Mouse (Mus musculus) lung, embryonic 16.5 days (tissue): ENCODE data around the gene Plin5. TPM values are rescaled to one million over a fixed set of nuclear protein-coding genes. Genes with fewer than 3 reads are reported as not detected.
A peak's percentile ranks its signal among the peaks of the same experiment; 100 is the strongest.

Source experiments
- ATAC-seq: fragments of 200-750 bp; cut with Nextera tagmentation; 2 replicates; pipeline ENCODE4 v1.8.0; 2017; ENCODE audit warnings: low read depth, mild to moderate bottlenecking, moderate library complexity
- H3K27ac ChIP-seq: fragments of 300-500 bp; sonication (generic); 2 replicates; pipeline ENCODE4 v1.5.1; 2014; ENCODE audit warnings: mild to moderate bottlenecking, control low read depth, low read length
- H3K27me3 ChIP-seq: fragments of 300-500 bp; sonication (generic); 2 replicates; pipeline ENCODE4 v1.6.1; 2014; ENCODE audit warnings: low read depth, low read length, mixed read lengths; ENCODE audit not compliant: control insufficient read depth, insufficient read depth
- H3K36me3 ChIP-seq: fragments of 300-500 bp; sonication (generic); 2 replicates; pipeline ENCODE4 v1.6.1; 2014; ENCODE audit warnings: low read length; ENCODE audit not compliant: control insufficient read depth, insufficient read depth
- H3K4me1 ChIP-seq: fragments of 300-500 bp; sonication (generic); replicated peaks from 2 replicates; pipeline ENCODE4 v1.6.1; 2014; ENCODE audit warnings: low read length, mixed read lengths; ENCODE audit not compliant: control insufficient read depth, insufficient read depth
- H3K4me2 ChIP-seq: fragments of 300-500 bp; sonication (generic); 2 replicates; pipeline ENCODE4 v1.6.1; 2014; ENCODE audit warnings: low read depth, low read length, control low read depth
- H3K4me3 ChIP-seq: fragments of 300-500 bp; sonication (generic); 2 replicates; pipeline ENCODE4 v1.5.1; 2014; ENCODE audit warnings: mild to moderate bottlenecking, low read length, control low read depth
- H3K9ac ChIP-seq: fragments of 300-500 bp; sonication (generic); 2 replicates; pipeline ENCODE4 v1.6.1; 2014; ENCODE audit warnings: low read length, control low read depth
- H3K9me3 ChIP-seq: fragments of 300-500 bp; sonication (generic); 2 replicates; pipeline ENCODE4 v1.6.1; 2016; ENCODE audit warnings: low read length; ENCODE audit not compliant: control insufficient read depth
- WGBS: fragments of 180-500 bp; shearing (Covaris S2); extraction: QIAGEN DNeasy Blood & Tissue Kit; methylation state at CpG from one replicate; pipeline ENCODE4 v1.1.7; 2014; 5-methylcytosine and 5-hydroxymethylcytosine counted together
- polyA plus RNA-seq: library from polyadenylated mRNA; unstranded; fragments of >200 nt; fragmentation: Nextera tagmentation; extraction: Ambion mirVana; gene quantifications from 2 replicates; pipeline ENCODE4 v1.2.1, GENCODE M21; 2015

Plin5 gene
- polyA plus RNA-seq, 1 experiment from 2014 or later: 1.3 TPM

DNA sequence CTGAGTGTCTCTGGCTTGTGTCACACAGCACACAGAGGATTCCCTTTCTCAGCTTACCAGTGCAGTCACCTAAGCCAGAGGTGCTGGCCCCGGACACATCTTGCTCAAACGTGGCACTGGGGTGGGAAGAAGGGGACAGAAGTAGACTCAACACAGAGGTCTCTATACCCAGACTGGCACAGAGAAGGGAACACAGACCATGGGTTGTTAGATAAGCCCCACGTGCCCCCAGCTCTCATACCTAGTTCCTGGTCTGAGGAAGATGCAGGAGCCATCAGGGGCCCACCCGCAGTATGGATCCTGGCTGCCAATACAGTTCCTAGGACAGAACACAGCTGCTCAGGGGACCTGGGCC, 7.9 kb upstream of the Plin5 start:
- Histone ChIP-seq H3K4me3 (no peak overlapping the region), H3K4me2 (no peak overlapping the region), H3K9me3 (peaks cover 8% of the 10 kb centered on the region), H3K27ac (no peak overlapping the region), H3K4me1 (peaks cover 8% of the 10 kb centered on the region), H3K36me3 (no peaks in the 10 kb centered on the region), H3K9ac (no peak overlapping the region), H3K27me3 (peaks cover 35% of the 10 kb centered on the region)
- WGBS: 79% methylated on average over 4 of the region's 4 CpGs
- no peak for ATAC-seq

DNA sequence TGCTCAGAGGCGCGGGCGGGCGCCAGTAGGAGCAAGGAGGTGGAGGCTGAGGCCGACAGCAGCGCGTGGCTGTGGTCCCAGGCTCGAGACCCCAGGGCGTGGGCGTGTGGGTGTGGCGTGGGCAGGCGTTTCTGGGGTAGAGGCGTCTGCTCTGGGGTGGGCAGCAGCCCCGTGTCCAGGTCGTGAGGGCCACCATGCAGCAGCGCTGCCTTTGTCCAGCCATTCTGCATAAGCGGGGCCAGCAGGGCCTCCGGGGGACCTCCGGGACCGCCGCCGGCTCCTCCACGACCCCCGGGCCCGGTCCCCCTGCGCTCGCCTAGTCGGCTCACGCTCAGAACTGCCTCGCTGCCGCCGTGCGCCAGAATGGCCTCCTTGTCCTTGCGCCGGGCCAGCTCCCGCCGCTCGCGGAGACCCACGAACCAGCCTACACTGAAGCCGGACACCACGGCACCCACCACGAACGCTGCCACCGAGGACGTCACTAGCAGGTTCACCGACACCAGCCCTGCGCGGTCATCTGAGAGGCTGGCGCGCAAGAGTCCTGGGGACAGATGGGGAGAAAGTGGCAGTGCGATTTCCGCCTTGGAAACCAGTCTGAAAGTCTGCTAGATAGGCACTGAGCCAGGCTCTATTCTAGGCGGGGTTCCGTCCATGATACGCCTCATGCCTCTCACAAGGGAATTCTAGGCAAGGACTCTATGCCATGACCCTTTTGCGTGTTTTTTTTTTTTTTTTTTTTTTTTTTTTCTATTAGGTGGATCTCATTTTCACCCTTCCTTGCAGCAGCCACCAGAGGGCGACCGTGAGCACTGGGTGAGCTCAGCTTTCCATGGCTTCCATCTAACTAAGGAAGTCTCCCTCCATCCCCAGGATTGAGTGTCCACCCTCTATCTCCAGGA, 7.2 kb upstream of the Plin5 start:
- H3K4me1 ChIP-seq: peaks cover 14% of the 10 kb centered on the region
- ATAC-seq: 0 out of 2 replicates have a peak, but pooled peaks have one; percentile 15
- H3K9me3 ChIP-seq: peaks cover 8% of the 10 kb centered on the region
- peak overlapping the region; percentile 59 for H3K9ac ChIP-seq
- peaks cover 41% of the 10 kb centered on the region for H3K27me3 ChIP-seq
- H3K4me2 ChIP-seq: peak overlapping the region; percentile 76
- H3K36me3 ChIP-seq: no peaks in the 10 kb centered on the region
- H3K4me3 ChIP-seq: peak overlapping the region; percentile 47
- H3K27ac ChIP-seq: no peak overlapping the region
- 8% methylated on average over 50 of the region's 59 CpGs for WGBS

GRCm38 (mm10) chr17:56123681-56124340, 6.4 kb upstream of the Plin5 start:
- H3K27me3 ChIP-seq: peaks cover 49% of the 10 kb centered on the region
- ATAC-seq: no peak; the same call in 1 of the 2 replicates

GRCm38 (mm10) chr17:56123161-56123560, 5.8 kb upstream of the Plin5 start:
- no peaks in the 10 kb centered on the region for H3K36me3 ChIP-seq
- no peak for ATAC-seq
- WGBS: 84% methylated on average over 12 of the region's 12 CpGs
- H3K9ac ChIP-seq: no peak overlapping the region
- peaks cover 55% of the 10 kb centered on the region for H3K27me3 ChIP-seq
- no peak overlapping the region for H3K4me2 ChIP-seq
- no peak overlapping the region for H3K4me3 ChIP-seq
- peaks cover 8% of the 10 kb centered on the region for H3K9me3 ChIP-seq
- H3K4me1 ChIP-seq: peaks cover 14% of the 10 kb centered on the region
- no peak overlapping the region for H3K27ac ChIP-seq

More at GRCm38 (mm10) chr17:56123681-56124340, 6.4 kb upstream of the Plin5 start:
- Histone ChIP-seq H3K4me1 (peaks cover 14% of the 10 kb centered on the region), H3K9ac (peak overlapping the region; percentile 59), H3K27ac (no peak overlapping the region), H3K36me3 (no peaks in the 10 kb centered on the region), H3K4me3 (peak overlapping the region; percentile 47), H3K9me3 (peaks cover 8% of the 10 kb centered on the region), H3K4me2 (peak overlapping the region; percentile 76)
- WGBS: 37% methylated on average over 56 of the region's 59 CpGs

GRCm38 (mm10) chr17:56121826-56122225, 4.4 kb upstream of the Plin5 start, which contains the start of gene Lrg1:
TSS of gene Lrg1 (minus strand) at chr17:56122001.
- Histone ChIP-seq H3K27me3 (peaks cover 59% of the 10 kb centered on the region), H3K9me3 (peaks cover 8% of the 10 kb centered on the region), H3K4me1 (peaks cover 17% of the 10 kb centered on the region), H3K36me3 (no peaks in the 10 kb centered on the region), H3K4me2 (no peak within 1 kb of the TSS), H3K4me3 (no peak within 1 kb of the TSS), H3K9ac (no peak within 1 kb of the TSS), H3K27ac (no peak within 1 kb of the TSS)
- ATAC-seq: no peak
- 40% methylated on average over 2 of the region's 2 CpGs for WGBS

- Histone ChIP-seq H3K9ac (no peak overlapping the region), H3K4me2 (peak overlapping the region; percentile 34), H3K27me3 (peaks cover 59% of the 10 kb centered on the region), H3K4me1 (peaks cover 17% of the 10 kb centered on the region), H3K36me3 (no peaks in the 10 kb centered on the region), H3K9me3 (peaks cover 8% of the 10 kb centered on the region), H3K4me3 (peak overlapping the region; percentile 16; the same call in 1 of the 2 replicates), H3K27ac (no peak overlapping the region)
- ATAC-seq: no peak
- 2% methylated on average over 66 of the region's 66 CpGs for WGBS
Measured at GRCm38 (mm10) chr17:56119981-56120880, 2.8 kb upstream of the Plin5 start.

DNA sequence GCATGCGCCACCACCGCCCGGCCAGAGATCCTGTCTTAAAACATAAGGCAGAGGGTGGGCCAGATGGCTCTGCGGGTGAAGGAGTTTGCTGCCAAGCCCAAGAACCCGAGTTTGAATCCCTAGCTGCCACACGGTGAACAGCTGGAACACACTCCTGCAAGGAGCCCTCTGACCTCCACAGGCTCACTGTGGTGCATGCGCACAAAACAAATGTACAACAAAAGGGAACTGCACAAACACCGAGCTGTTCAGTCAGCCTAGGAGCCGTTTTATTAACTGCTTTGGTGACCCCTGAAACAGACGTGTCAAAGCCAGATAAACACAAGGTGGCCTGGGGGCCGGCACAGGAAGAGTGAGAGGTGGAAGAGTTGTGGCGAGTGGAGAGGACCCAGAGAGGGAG, 2.0 kb upstream of the Plin5 start:
- H3K27ac ChIP-seq: no peak overlapping the region
- peaks cover 54% of the 10 kb centered on the region for H3K27me3 ChIP-seq
- WGBS: 30% methylated on average over 12 of the region's 12 CpGs
- H3K4me2 ChIP-seq: no peak overlapping the region
- H3K4me3 ChIP-seq: no peak overlapping the region
- no peak overlapping the region for H3K9ac ChIP-seq
- no peaks in the 10 kb centered on the region for H3K36me3 ChIP-seq
- H3K9me3 ChIP-seq: peaks cover 8% of the 10 kb centered on the region
- no peak for ATAC-seq
- H3K4me1 ChIP-seq: peaks cover 14% of the 10 kb centered on the region

- Histone ChIP-seq H3K27ac (no peak overlapping the region), H3K27me3 (peaks cover 33% of the 10 kb centered on the region)
Measured at GRCm38 (mm10) chr17:56116193-56116592, 1.2 kb downstream of the Plin5 start.

More at GRCm38 (mm10) chr17:56116193-56116592, 1.2 kb downstream of the Plin5 start:
- Histone ChIP-seq H3K4me3 (no peak overlapping the region), H3K4me2 (no peak overlapping the region), H3K4me1 (peaks cover 9% of the 10 kb centered on the region), H3K36me3 (no peaks in the 10 kb centered on the region), H3K9me3 (no peaks in the 10 kb centered on the region), H3K9ac (no peak overlapping the region)
- ATAC-seq: no peak
- 70% methylated on average over 10 of the region's 10 CpGs for WGBS
